Mouse (Mus musculus) spleen, adult 18-20 months (tissue): ENCODE data around the gene Mageh1.
A peak's percentile ranks its signal among the peaks of the same experiment; 100 is the strongest.
"Not testable (repeated sequence)": the region's sequence is repeated elsewhere in the genome, so short reads cannot be mapped to it uniquely, and the experiment has no call there.

ENCODE experiments used
- DNase-seq, 2 experiments: peaks; one replicate each; pipeline ENCODE4 v3.0.0; 2022; ENCODE audit warnings: mixed read lengths in 2 of 2

Gene Mageh1

GRCm38 (mm10) chrX:153037087-153037971 lies at the start of gene Mageh1:
TSS of gene Mageh1 (minus strand) at chrX:153037575.
- DNase-seq, result peak; percentile 26 to 45

- DNase-seq, result not testable (repeated sequence)
Observed at GRCm38 (mm10) chrX:153037972-153038744, 783 bp upstream of the Mageh1 start.

- not testable (repeated sequence) for DNase-seq
Observed at GRCm38 (mm10) chrX:153031547-153031946, 5.8 kb downstream of the Mageh1 start.

GRCm38 (mm10) chrX:153025709-153026108 lies 11.7 kb downstream of the Mageh1 start:
- not testable (repeated sequence) for DNase-seq

GRCm38 (mm10) chrX:153025255-153025654 lies 12.1 kb downstream of the Mageh1 start:
- not testable (repeated sequence) for DNase-seq

- DNase-seq, result no peak
Observed at GRCm38 (mm10) chrX:153007685-153008047, 29.7 kb downstream of the Mageh1 start.

GRCm38 (mm10) chrX:153007021-153007684 lies 30.2 kb downstream of the Mageh1 start:
- DNase-seq, result peak; percentile 25 to 50

- peak; percentile 7 to 30 for DNase-seq
Observed at GRCm38 (mm10) chrX:153006387-153006841, 31.0 kb downstream of the Mageh1 start, which contains the start of gene Usp51. TSS of gene Usp51 (plus strand) at chrX:153006469.

GRCm38 (mm10) chrX:152996105-152996504 lies 41.3 kb downstream of the Mageh1 start:
- DNase-seq, result not testable (repeated sequence)

GRCm38 (mm10) chrX:152989852-152990251 lies 47.5 kb downstream of the Mageh1 start:
- not testable (repeated sequence) for DNase-seq
